Mouse (Mus musculus): ENCODE measurements around the gene Pias4. TPM values are rescaled to one million over a fixed set of nuclear protein-coding genes. Genes with fewer than 3 reads are reported as not detected.
"Not testable (repeated sequence)": the region's sequence is repeated elsewhere in the genome, so short reads cannot be mapped to it uniquely, and the experiment has no call there.

Gene Pias4
- polyA plus RNA-seq (2014; fragmentation: Nextera tagmentation; extraction: Ambion mirVana), result 44.0 and 45.5 TPM in 2 replicates

GRCm38 (mm10) chr10:81167200-81168086 lies at the start of gene Pias4:
Pias4 (minus strand) TSS chr10:81167923.
- peak; percentile 90 for ATAC-seq
- under 1% methylated on average over 61 of the region's 64 CpGs for WGBS

GRCm38 (mm10) chr10:81217267-81217666 lies 49.5 kb upstream of the Pias4 start:
- H3K4me2 ChIP-seq (ENCODE audit: low read length); H3K9ac ChIP-seq (ENCODE audit: low read length); ATAC-seq; H3K27ac ChIP-seq (ENCODE audit: low read depth, low read length); H3K9me3 ChIP-seq (replicated peaks; ENCODE audit: control insufficient read depth, low read length); H3K4me3 ChIP-seq (ENCODE audit: low read depth, low read length); H3K4me1 ChIP-seq (ENCODE audit: control insufficient read depth, insufficient read depth, low read length); H3K27me3 ChIP-seq (replicated peaks; ENCODE audit: control insufficient read depth, insufficient read depth, low read length): not testable (repeated sequence)
- 15% methylated on average over 1 of the region's 1 CpGs for WGBS
- peaks cover 71% of the 10 kb centered on the region for H3K36me3 ChIP-seq (ENCODE audit: control insufficient read depth, insufficient read depth, low read length)
- DNase-seq (ENCODE audit: low spot score), result peak; percentile 25

More at GRCm38 (mm10) chr10:81167200-81168086, at the start of gene Pias4:
- no peaks in the 10 kb centered on the region for H3K27me3 ChIP-seq (replicated peaks; ENCODE audit: control insufficient read depth, insufficient read depth, low read length)
- peak within 1 kb of the TSS; percentile 74 for H3K9ac ChIP-seq (ENCODE audit: low read length)
- H3K36me3 ChIP-seq (ENCODE audit: control insufficient read depth, insufficient read depth, low read length), result peaks cover 15% of the 10 kb centered on the region
- H3K27ac ChIP-seq (ENCODE audit: low read depth, low read length), result peak within 1 kb of the TSS; percentile 72
- peak within 1 kb of the TSS; percentile 93 for H3K4me2 ChIP-seq (ENCODE audit: low read length)
- DNase-seq (ENCODE audit: low spot score), result peak; percentile 100
- H3K4me3 ChIP-seq (ENCODE audit: low read depth, low read length), result peak within 1 kb of the TSS; percentile 80
- peaks cover 13% of the 10 kb centered on the region for H3K4me1 ChIP-seq (ENCODE audit: control insufficient read depth, insufficient read depth, low read length)
- no peaks in the 10 kb centered on the region for H3K9me3 ChIP-seq (replicated peaks; ENCODE audit: control insufficient read depth, low read length)

- H3K4me1 ChIP-seq (ENCODE audit: control insufficient read depth, insufficient read depth, low read length), result no peaks in the 10 kb centered on the region
- no peak overlapping the region for H3K4me3 ChIP-seq (ENCODE audit: low read depth, low read length)
- no peak for DNase-seq (ENCODE audit: low spot score)
- no peak for ATAC-seq
- H3K9ac ChIP-seq (ENCODE audit: low read length), result no peak overlapping the region
- no peak overlapping the region for H3K27ac ChIP-seq (ENCODE audit: low read depth, low read length)
- no peaks in the 10 kb centered on the region for H3K9me3 ChIP-seq (replicated peaks; ENCODE audit: control insufficient read depth, low read length)
- WGBS, result 87% methylated on average over 6 of the region's 6 CpGs
- H3K4me2 ChIP-seq (ENCODE audit: low read length), result no peak overlapping the region
- H3K36me3 ChIP-seq (ENCODE audit: control insufficient read depth, insufficient read depth, low read length), result peaks cover 74% of the 10 kb centered on the region
- no peaks in the 10 kb centered on the region for H3K27me3 ChIP-seq (replicated peaks; ENCODE audit: control insufficient read depth, insufficient read depth, low read length)
Measured at GRCm38 (mm10) chr10:81216810-81217209, 49.1 kb upstream of the Pias4 start.

DNA sequence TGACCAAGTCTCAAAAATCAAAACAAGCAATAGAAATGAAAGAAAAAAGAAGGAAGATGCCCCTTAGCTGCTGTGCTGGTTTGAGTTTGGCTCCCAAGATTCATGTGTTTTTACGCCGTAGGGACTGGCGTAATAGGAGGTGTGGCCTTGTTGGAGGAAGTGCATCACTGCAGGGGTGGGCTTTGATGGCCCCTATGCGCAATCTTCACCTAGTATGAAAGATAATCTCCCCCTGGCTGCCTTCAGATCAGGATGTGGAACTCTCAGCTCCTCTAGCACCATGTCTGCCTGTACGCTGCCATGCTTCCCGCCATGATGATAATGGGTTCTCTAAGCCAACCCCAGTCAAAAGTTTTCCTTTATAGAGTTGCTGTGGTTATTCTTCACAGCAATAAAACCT lies 48.5 kb upstream of the Pias4 start:
- Histone ChIP-seq H3K4me1 (ENCODE audit: control insufficient read depth, insufficient read depth, low read length) (no peaks in the 10 kb centered on the region), H3K9me3 (replicated peaks; ENCODE audit: control insufficient read depth, low read length) (no peaks in the 10 kb centered on the region), H3K4me3 (ENCODE audit: low read depth, low read length) (no peak overlapping the region), H3K4me2 (ENCODE audit: low read length) (no peak overlapping the region), H3K27ac (ENCODE audit: low read depth, low read length) (no peak overlapping the region), H3K9ac (ENCODE audit: low read length) (no peak overlapping the region), H3K36me3 (ENCODE audit: control insufficient read depth, insufficient read depth, low read length) (peaks cover 74% of the 10 kb centered on the region), H3K27me3 (replicated peaks; ENCODE audit: control insufficient read depth, insufficient read depth, low read length) (no peaks in the 10 kb centered on the region)
- WGBS, result 95% methylated on average over 6 of the region's 6 CpGs
- ATAC-seq (no peak), DNase-seq (ENCODE audit: low spot score) (no peak)

GRCm38 (mm10) chr10:81210154-81210553 lies 42.4 kb upstream of the Pias4 start:
- ATAC-seq (no peak), DNase-seq (ENCODE audit: low spot score) (no peak)
- Histone ChIP-seq H3K9ac (ENCODE audit: low read length) (no peak overlapping the region), H3K4me1 (ENCODE audit: control insufficient read depth, insufficient read depth, low read length) (no peaks in the 10 kb centered on the region), H3K27me3 (replicated peaks; ENCODE audit: control insufficient read depth, insufficient read depth, low read length) (no peaks in the 10 kb centered on the region), H3K9me3 (replicated peaks; ENCODE audit: control insufficient read depth, low read length) (no peaks in the 10 kb centered on the region), H3K36me3 (ENCODE audit: control insufficient read depth, insufficient read depth, low read length) (peaks cover 84% of the 10 kb centered on the region), H3K4me2 (ENCODE audit: low read length) (no peak overlapping the region), H3K4me3 (ENCODE audit: low read depth, low read length) (no peak overlapping the region), H3K27ac (ENCODE audit: low read depth, low read length) (no peak overlapping the region)
- WGBS, result 98% methylated on average over 5 of the region's 5 CpGs

DNA sequence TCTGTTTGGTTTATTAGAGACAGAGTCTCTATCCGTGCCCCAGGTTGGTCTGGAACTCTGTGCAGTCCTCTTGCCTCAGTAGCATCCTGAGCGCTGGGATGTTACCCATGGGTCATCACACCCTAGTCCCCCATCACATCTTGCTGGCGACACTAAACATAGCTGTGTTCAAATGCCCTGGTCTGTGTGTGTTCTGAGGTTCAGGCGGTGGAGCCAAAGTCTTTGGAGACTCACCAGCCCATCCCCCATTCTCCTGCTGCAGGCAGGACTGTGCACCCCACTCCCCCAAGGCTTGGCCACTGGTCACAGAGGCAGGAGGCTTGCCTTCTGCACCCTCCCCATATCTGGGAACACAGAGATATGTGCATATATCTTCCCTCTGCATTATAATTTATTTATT lies 36.4 kb upstream of the Pias4 start:
- H3K27ac ChIP-seq (ENCODE audit: low read depth, low read length), result no peak overlapping the region
- H3K36me3 ChIP-seq (ENCODE audit: control insufficient read depth, insufficient read depth, low read length), result peaks cover 37% of the 10 kb centered on the region
- WGBS, result 65% methylated on average over 4 of the region's 4 CpGs
- H3K9ac ChIP-seq (ENCODE audit: low read length), result no peak overlapping the region
- DNase-seq (ENCODE audit: low spot score), result no peak
- H3K27me3 ChIP-seq (replicated peaks; ENCODE audit: control insufficient read depth, insufficient read depth, low read length), result no peaks in the 10 kb centered on the region
- no peak overlapping the region for H3K4me3 ChIP-seq (ENCODE audit: low read depth, low read length)
- no peak; the same call in 1 of the 2 replicates for ATAC-seq
- H3K4me2 ChIP-seq (ENCODE audit: low read length), result no peak overlapping the region
- no peaks in the 10 kb centered on the region for H3K4me1 ChIP-seq (ENCODE audit: control insufficient read depth, insufficient read depth, low read length)
- no peaks in the 10 kb centered on the region for H3K9me3 ChIP-seq (replicated peaks; ENCODE audit: control insufficient read depth, low read length)

DNA sequence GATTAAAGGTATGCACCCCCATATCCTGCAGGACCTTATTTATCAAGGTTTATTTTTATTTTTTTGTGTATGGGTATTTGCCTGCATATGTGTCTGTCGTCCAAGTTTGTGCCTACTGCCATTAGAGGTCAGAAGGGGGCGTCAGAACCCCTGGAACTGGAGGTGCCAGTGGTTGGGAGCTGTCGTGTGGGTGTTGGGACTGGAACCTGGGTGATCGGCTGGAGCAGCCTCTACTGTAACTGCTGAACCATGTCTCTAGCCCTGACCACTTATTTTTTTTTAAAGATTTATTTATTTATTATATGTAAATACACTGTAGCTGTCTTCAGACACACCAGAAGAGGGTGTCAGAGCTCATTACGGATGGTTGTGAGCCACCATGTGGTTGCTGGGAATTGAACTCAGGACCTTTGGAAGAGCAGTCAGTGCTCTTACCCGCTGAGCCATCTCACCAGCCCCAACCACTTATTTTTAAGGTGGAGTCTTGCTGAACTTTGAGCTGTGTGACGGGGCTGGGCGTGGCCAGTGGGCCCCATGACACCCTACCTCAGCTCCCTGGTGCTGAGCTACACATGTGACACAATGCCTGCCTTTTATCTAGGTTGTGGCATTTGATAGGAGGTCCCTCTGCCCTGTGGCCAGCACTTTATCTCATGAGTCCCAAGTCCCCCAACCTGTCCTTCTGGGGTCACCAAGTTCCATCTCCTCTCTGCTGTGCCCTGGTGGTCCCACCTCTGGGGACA lies 35.4 kb upstream of the Pias4 start:
- ATAC-seq (no peak), DNase-seq (ENCODE audit: low spot score) (no peak)
- Histone ChIP-seq H3K27ac (ENCODE audit: low read depth, low read length) (no peak overlapping the region), H3K27me3 (replicated peaks; ENCODE audit: control insufficient read depth, insufficient read depth, low read length) (no peaks in the 10 kb centered on the region), H3K4me2 (ENCODE audit: low read length) (no peak overlapping the region), H3K4me1 (ENCODE audit: control insufficient read depth, insufficient read depth, low read length) (no peaks in the 10 kb centered on the region), H3K36me3 (ENCODE audit: control insufficient read depth, insufficient read depth, low read length) (peaks cover 29% of the 10 kb centered on the region), H3K9ac (ENCODE audit: low read length) (no peak overlapping the region), H3K9me3 (replicated peaks; ENCODE audit: control insufficient read depth, low read length) (no peaks in the 10 kb centered on the region), H3K4me3 (ENCODE audit: low read depth, low read length) (no peak overlapping the region)
- 71% methylated on average over 8 of the region's 8 CpGs for WGBS

DNA sequence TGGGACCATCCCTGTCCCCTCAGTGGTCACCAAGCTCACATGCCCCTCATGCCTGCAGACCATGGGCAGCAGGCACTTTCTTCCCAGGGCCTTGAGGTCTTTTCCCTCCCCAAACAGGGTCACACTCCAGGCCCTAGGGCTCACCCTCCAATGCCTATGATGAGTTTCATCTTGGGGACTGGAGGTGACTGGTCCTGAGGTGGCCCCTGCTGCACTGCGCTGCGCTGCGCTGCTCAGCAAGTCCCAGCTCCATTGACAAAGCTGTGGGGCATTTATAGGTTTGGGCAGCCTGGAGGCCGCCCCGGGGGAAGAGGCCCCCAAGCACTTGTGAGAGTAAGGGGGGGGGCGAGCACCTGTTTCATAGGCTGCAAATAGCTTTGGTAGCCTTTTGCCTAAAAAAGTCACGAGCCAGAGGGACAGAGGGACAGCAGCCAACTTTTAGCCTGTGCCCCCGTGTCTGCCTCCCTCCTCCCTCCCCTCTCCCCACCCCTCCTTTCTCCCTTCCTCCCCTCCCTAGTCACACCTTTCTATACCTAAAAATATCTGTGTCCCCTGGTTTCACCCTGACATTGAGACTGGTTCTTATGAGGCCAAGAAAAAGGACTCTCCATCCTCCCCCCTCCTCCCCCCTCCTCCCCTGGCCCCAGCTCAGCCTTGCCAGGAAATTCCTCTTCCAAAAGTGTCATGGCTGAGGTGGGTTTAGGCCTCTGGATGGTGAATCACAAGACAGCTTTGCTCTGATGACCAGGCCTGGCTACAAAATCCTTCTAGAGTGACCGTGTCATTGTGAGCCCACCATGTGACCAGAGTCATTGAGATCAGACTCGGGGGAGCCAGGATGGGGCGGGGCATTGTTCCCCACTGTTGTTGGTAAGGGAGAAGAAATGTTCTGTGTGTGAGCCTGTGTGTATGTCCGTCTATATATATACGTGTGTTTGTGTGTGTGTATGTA lies 34.4 kb upstream of the Pias4 start, which contains the start of gene Nmrk2:
Gene Nmrk2 (minus strand): TSS at position 245 of the 952 bp plus-strand sequence.
- Histone ChIP-seq H3K4me3 (ENCODE audit: low read depth, low read length) (no peak within 1 kb of the TSS), H3K4me1 (ENCODE audit: control insufficient read depth, insufficient read depth, low read length) (no peaks in the 10 kb centered on the region), H3K4me2 (ENCODE audit: low read length) (no peak within 1 kb of the TSS), H3K9me3 (replicated peaks; ENCODE audit: control insufficient read depth, low read length) (no peaks in the 10 kb centered on the region), H3K9ac (ENCODE audit: low read length) (no peak within 1 kb of the TSS), H3K27ac (ENCODE audit: low read depth, low read length) (no peak within 1 kb of the TSS), H3K27me3 (replicated peaks; ENCODE audit: control insufficient read depth, insufficient read depth, low read length) (0 out of 2 replicates have a peak, but pooled peaks cover 1% of the 10 kb centered on the region), H3K36me3 (ENCODE audit: control insufficient read depth, insufficient read depth, low read length) (peaks cover 23% of the 10 kb centered on the region)
- WGBS, result 57% methylated on average over 13 of the region's 13 CpGs
- ATAC-seq (no peak), DNase-seq (ENCODE audit: low spot score) (no peak)
